Mouse (Mus musculus): Measurements from ENCODE around the gene Rab6a. TPM values are rescaled to one million over a fixed set of nuclear protein-coding genes. Genes with fewer than 3 reads are reported as not detected.

Gene Rab6a
- polyA plus RNA-seq, 1 experiment from 2014 or later: 122 TPM

- H3K4me1 ChIP-seq (replicated peaks): no peaks in the 10 kb centered on the region
- no peak overlapping the region for H3K27ac ChIP-seq (ENCODE audit: poor library complexity, severe bottlenecking)
- no peak for ATAC-seq (ENCODE audit: insufficient number of reproducible peaks, low FRiP score)
- H3K4me3 ChIP-seq: no peak overlapping the region
- 95% methylated on average over 1 of the region's 1 CpGs for WGBS
- no peak overlapping the region for H3K9ac ChIP-seq
- no peaks in the 10 kb centered on the region for H3K9me3 ChIP-seq (replicated peaks)
- H3K36me3 ChIP-seq: no peaks in the 10 kb centered on the region
- 0 out of 2 replicates have a peak, but pooled peaks cover 3% of the 10 kb centered on the region for H3K27me3 ChIP-seq (replicated peaks)
- no peak overlapping the region for H3K4me2 ChIP-seq
Measured at GRCm38 (mm10) chr7:100683241-100683640, 76.0 kb downstream of the Rab6a start.

DNA sequence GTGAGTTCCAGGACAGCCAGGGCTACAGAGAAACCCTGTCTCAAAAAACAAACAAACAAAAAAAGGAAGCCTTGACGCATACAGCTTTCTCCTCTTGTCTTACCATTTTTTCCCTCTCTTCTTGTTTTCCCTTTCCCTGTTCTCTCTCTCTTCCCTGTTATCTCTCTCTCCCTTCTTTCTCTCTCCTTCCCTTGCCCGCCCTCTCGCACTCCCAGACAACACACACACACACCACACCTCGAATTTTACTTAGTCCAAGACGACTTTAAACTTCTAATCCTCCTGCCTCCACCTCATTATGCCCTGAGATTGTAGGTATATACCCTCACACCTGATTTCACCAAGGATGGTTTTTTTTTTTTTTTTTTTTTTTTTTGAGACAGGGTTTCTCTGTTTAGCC, 76.9 kb downstream of the Rab6a start:
- Histone ChIP-seq H3K4me1 (replicated peaks) (no peaks in the 10 kb centered on the region), H3K27ac (ENCODE audit: poor library complexity, severe bottlenecking) (no peak overlapping the region), H3K4me3 (no peak overlapping the region), H3K9me3 (replicated peaks) (no peaks in the 10 kb centered on the region), H3K4me2 (no peak overlapping the region), H3K36me3 (no peaks in the 10 kb centered on the region), H3K27me3 (replicated peaks) (no peaks in the 10 kb centered on the region), H3K9ac (no peak overlapping the region)
- ATAC-seq (ENCODE audit: insufficient number of reproducible peaks, low FRiP score): no peak
- 54% methylated on average over 5 of the region's 5 CpGs for WGBS

DNA sequence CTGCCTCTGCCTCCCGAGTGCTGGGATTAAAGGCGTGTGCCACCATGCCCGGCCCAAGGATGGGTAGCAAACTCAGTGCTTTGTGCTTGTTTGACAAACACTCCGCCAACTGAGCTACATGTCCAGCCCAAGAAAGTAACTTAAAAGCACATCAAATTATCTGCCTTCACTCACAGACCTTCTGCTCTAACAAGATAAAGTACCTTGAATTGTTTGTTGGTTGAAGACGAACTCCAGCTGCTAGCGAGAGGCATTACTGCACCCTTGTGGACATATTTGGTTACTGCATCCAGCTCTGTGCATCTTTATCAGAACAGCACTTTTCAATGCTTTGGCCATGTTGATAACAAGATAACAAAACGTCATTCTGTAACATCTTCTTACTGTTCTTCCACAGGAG, 77.3 kb downstream of the Rab6a start:
- no peak overlapping the region for H3K4me3 ChIP-seq
- peak; percentile 70 for ATAC-seq (ENCODE audit: insufficient number of reproducible peaks, low FRiP score)
- no peaks in the 10 kb centered on the region for H3K9me3 ChIP-seq (replicated peaks)
- no peak overlapping the region for H3K27ac ChIP-seq (ENCODE audit: poor library complexity, severe bottlenecking)
- H3K9ac ChIP-seq: no peak overlapping the region
- H3K4me1 ChIP-seq (replicated peaks): no peaks in the 10 kb centered on the region
- H3K4me2 ChIP-seq: no peak overlapping the region
- no peaks in the 10 kb centered on the region for H3K36me3 ChIP-seq
- no peaks in the 10 kb centered on the region for H3K27me3 ChIP-seq (replicated peaks)
- WGBS: 43% methylated on average over 7 of the region's 7 CpGs

DNA sequence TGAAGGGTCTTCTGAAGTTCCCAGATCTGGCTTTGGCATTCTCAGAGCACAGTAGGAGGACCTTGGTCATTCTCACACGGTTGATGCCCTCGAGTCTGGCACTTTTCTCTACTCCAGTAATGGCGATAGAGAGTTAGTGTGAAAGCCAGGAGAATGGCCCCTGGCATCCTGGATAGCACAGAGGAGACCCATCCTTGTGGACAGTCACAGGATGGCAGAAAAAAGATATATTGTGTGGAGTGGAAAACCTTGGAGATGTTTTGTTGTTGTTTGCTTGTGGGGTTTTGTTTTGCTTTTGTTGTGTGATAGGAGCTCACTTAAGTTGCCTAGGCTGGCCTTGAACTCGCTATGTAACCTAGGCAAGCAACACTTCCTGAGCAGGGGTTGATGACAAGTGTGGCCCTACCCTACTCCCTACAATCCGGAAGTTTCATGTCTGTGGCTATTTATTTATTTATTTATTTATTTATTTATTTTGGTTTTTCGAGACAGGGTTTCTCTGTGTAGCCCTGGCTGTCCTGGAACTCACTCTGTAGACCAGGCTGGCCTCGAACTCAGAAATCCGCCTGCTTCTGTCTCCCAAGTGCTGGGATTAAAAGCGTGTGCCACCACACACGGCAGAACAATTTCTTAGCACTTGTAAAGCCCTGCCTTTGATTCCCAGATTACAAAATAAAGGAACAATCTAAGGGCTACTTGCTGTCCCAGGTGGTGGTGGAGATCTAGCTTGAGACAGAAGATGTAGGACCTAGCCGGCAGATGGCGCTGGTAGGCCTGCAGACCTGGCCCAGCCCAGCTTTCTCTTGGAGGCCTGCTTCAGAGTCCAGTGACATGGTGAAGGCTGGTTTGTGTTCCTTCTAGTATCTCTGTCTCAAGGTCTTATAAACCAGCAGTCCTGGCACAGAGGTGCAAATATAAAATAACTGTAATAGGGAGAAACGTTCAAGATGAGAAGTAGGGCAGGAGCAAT, 78.1 kb downstream of the Rab6a start:
- no peaks in the 10 kb centered on the region for H3K4me1 ChIP-seq (replicated peaks)
- no peaks in the 10 kb centered on the region for H3K27me3 ChIP-seq (replicated peaks)
- ATAC-seq (ENCODE audit: insufficient number of reproducible peaks, low FRiP score): peak; percentile 82
- WGBS: 39% methylated on average over 13 of the region's 13 CpGs
- no peak overlapping the region; the same call in 1 of the 2 replicates for H3K9ac ChIP-seq
- no peak overlapping the region for H3K4me3 ChIP-seq
- H3K27ac ChIP-seq (ENCODE audit: poor library complexity, severe bottlenecking): no peak overlapping the region
- H3K9me3 ChIP-seq (replicated peaks): no peaks in the 10 kb centered on the region
- no peaks in the 10 kb centered on the region for H3K36me3 ChIP-seq
- no peak overlapping the region for H3K4me2 ChIP-seq

DNA sequence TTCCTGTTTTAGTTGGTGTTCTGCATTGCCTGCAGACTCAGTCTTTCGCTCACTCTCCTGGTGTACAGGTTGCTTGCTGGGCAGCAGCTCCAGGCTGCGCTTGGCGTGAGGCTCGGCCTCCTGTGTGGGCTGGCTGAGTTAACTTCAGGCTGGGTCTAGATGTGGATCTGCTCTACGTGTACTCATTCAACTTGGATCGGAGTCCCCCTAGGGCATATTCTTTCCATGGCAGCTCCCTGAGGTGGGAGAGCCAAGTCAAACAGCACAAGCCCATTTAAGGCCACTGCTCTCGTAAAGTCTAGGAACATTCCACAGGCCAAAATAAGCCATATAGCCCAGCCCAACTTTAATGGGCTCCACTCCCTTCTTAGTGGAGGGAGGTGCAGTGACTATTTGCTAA, 81.3 kb downstream of the Rab6a start:
- no peaks in the 10 kb centered on the region for H3K9me3 ChIP-seq (replicated peaks)
- H3K4me1 ChIP-seq (replicated peaks): no peaks in the 10 kb centered on the region
- H3K27ac ChIP-seq (ENCODE audit: poor library complexity, severe bottlenecking): no peak overlapping the region
- no peaks in the 10 kb centered on the region for H3K36me3 ChIP-seq
- ATAC-seq (ENCODE audit: insufficient number of reproducible peaks, low FRiP score): no peak
- no peak overlapping the region for H3K9ac ChIP-seq
- no peak overlapping the region for H3K4me3 ChIP-seq
- H3K4me2 ChIP-seq: no peak overlapping the region
- WGBS: 80% methylated on average over 7 of the region's 7 CpGs
- no peaks in the 10 kb centered on the region for H3K27me3 ChIP-seq (replicated peaks)

Other genes starting within 250 kb of the Rab6a start
- 20.0 and 20.1 TPM in 2 replicates for gene C2cd3, start 235.2 kb upstream of the Rab6a start, polyA plus RNA-seq (2016; fragmentation: Nextera tagmentation; extraction: Ambion mirVana)
- gene Ppme1, start 235.1 kb upstream of the Rab6a start, polyA plus RNA-seq (2016; fragmentation: Nextera tagmentation; extraction: Ambion mirVana): 52.5 and 55.6 TPM in 2 replicates
- 0.10 and 0.20 TPM in 2 replicates for gene Ucp3, start 134.4 kb upstream of the Rab6a start, polyA plus RNA-seq (2016; fragmentation: Nextera tagmentation; extraction: Ambion mirVana)
- 240 and 245 TPM in 2 replicates for gene Ucp2, start 114.1 kb upstream of the Rab6a start, polyA plus RNA-seq (2016; fragmentation: Nextera tagmentation; extraction: Ambion mirVana)
- gene Dnajb13, start 92.5 kb upstream of the Rab6a start, polyA plus RNA-seq (2016; fragmentation: Nextera tagmentation; extraction: Ambion mirVana): 0.10 and 0.28 TPM in 2 replicates
- 18.9 and 19.2 TPM in 2 replicates for gene Coa4, start 70.3 kb upstream of the Rab6a start, polyA plus RNA-seq (2016; fragmentation: Nextera tagmentation; extraction: Ambion mirVana)
- gene Mrpl48, start 891 bp downstream of the Rab6a start, polyA plus RNA-seq (2016; fragmentation: Nextera tagmentation; extraction: Ambion mirVana): 74.3 and 76.2 TPM in 2 replicates
- gene Plekhb1, start 55.0 kb downstream of the Rab6a start, polyA plus RNA-seq (2016; fragmentation: Nextera tagmentation; extraction: Ambion mirVana): 1.4 and 1.9 TPM in 2 replicates
- gene Fam168a, start 99.2 kb downstream of the Rab6a start, polyA plus RNA-seq (2016; fragmentation: Nextera tagmentation; extraction: Ambion mirVana): 31.4 and 31.6 TPM in 2 replicates